Mouse (Mus musculus): Measurements from ENCODE around the gene Tmem174. TPM values are rescaled to one million over a fixed set of nuclear protein-coding genes. Genes with fewer than 3 reads are reported as not detected.

Tmem174 gene
- not detected in 2 replicates for polyA plus RNA-seq (2015; fragmentation: Nextera tagmentation; extraction: Ambion mirVana)

GRCm38 (mm10) chr13:98637145-98637544, at the start of gene Tmem174:
Gene Tmem174, minus strand, starts transcription at chr13:98637410.
- no peak for ATAC-seq
- Histone ChIP-seq H3K36me3 (ENCODE audit: poor library complexity, severe bottlenecking) (no peaks in the 10 kb centered on the region), H3K4me1 (no peaks in the 10 kb centered on the region), H3K27ac (no peak within 1 kb of the TSS), H3K4me2 (no peak within 1 kb of the TSS), H3K27me3 (no peaks in the 10 kb centered on the region), H3K4me3 (no peak within 1 kb of the TSS), H3K9me3 (replicated peaks) (0 out of 2 replicates have a peak, but pooled peaks cover 4% of the 10 kb centered on the region), H3K9ac (no peak within 1 kb of the TSS)
- WGBS: 94% methylated on average over 12 of the region's 12 CpGs

GRCm38 (mm10) chr13:98684144-98684900, 47.1 kb upstream of the Tmem174 start:
- no peak for ATAC-seq
- Histone ChIP-seq H3K27me3 (no peaks in the 10 kb centered on the region), H3K4me2 (no peak overlapping the region), H3K27ac (no peak overlapping the region), H3K4me3 (no peak overlapping the region), H3K9ac (no peak overlapping the region), H3K4me1 (peaks cover 4% of the 10 kb centered on the region; the same call in 1 of the 2 replicates), H3K9me3 (replicated peaks) (no peaks in the 10 kb centered on the region), H3K36me3 (ENCODE audit: poor library complexity, severe bottlenecking) (no peaks in the 10 kb centered on the region)
- 88% methylated on average over 9 of the region's 9 CpGs for WGBS

- H3K27me3 ChIP-seq: no peaks in the 10 kb centered on the region
- H3K27ac ChIP-seq: no peak overlapping the region
- no peaks in the 10 kb centered on the region for H3K9me3 ChIP-seq (replicated peaks)
- peaks cover 4% of the 10 kb centered on the region; the same call in 1 of the 2 replicates for H3K4me1 ChIP-seq
- no peaks in the 10 kb centered on the region for H3K36me3 ChIP-seq (ENCODE audit: poor library complexity, severe bottlenecking)
- H3K4me2 ChIP-seq: no peak overlapping the region
- H3K9ac ChIP-seq: no peak overlapping the region
- H3K4me3 ChIP-seq: no peak overlapping the region
- WGBS: 81% methylated on average over 2 of the region's 2 CpGs
- ATAC-seq: no peak
These were observed 46.2 kb upstream of the Tmem174 start for GRCm38 (mm10) chr13:98683412-98683811.

GRCm38 (mm10) chr13:98680470-98681060, 43.4 kb upstream of the Tmem174 start:
- Histone ChIP-seq H3K4me3 (no peak overlapping the region), H3K4me1 (no peaks in the 10 kb centered on the region), H3K9me3 (replicated peaks) (no peaks in the 10 kb centered on the region), H3K27ac (no peak overlapping the region), H3K27me3 (no peaks in the 10 kb centered on the region), H3K4me2 (no peak overlapping the region), H3K36me3 (ENCODE audit: poor library complexity, severe bottlenecking) (no peaks in the 10 kb centered on the region), H3K9ac (no peak overlapping the region)
- WGBS: 92% methylated on average over 5 of the region's 5 CpGs
- no peak for ATAC-seq

- Histone ChIP-seq H3K27ac (no peak overlapping the region), H3K4me2 (no peak overlapping the region), H3K27me3 (no peaks in the 10 kb centered on the region), H3K9me3 (replicated peaks) (no peaks in the 10 kb centered on the region), H3K9ac (no peak overlapping the region), H3K4me1 (no peaks in the 10 kb centered on the region), H3K4me3 (no peak overlapping the region), H3K36me3 (ENCODE audit: poor library complexity, severe bottlenecking) (no peaks in the 10 kb centered on the region)
- no peak for ATAC-seq
- 61% methylated on average over 4 of the region's 4 CpGs for WGBS
These were observed 42.4 kb upstream of the Tmem174 start for GRCm38 (mm10) chr13:98679631-98680041.

GRCm38 (mm10) chr13:98679230-98679629, 42.0 kb upstream of the Tmem174 start:
- H3K4me1 ChIP-seq: no peaks in the 10 kb centered on the region
- H3K9ac ChIP-seq: no peak overlapping the region
- H3K4me3 ChIP-seq: no peak overlapping the region
- no peaks in the 10 kb centered on the region for H3K9me3 ChIP-seq (replicated peaks)
- H3K4me2 ChIP-seq: no peak overlapping the region
- 82% methylated on average over 1 of the region's 1 CpGs for WGBS
- H3K27ac ChIP-seq: no peak overlapping the region
- no peaks in the 10 kb centered on the region for H3K27me3 ChIP-seq
- no peak for ATAC-seq
- no peaks in the 10 kb centered on the region for H3K36me3 ChIP-seq (ENCODE audit: poor library complexity, severe bottlenecking)

GRCm38 (mm10) chr13:98673922-98674321, 36.7 kb upstream of the Tmem174 start:
- no peaks in the 10 kb centered on the region for H3K9me3 ChIP-seq (replicated peaks)
- WGBS: 79% methylated on average over 4 of the region's 4 CpGs
- H3K4me2 ChIP-seq: no peak overlapping the region
- no peak overlapping the region for H3K27ac ChIP-seq
- H3K4me1 ChIP-seq: no peaks in the 10 kb centered on the region
- H3K4me3 ChIP-seq: no peak overlapping the region
- H3K36me3 ChIP-seq (ENCODE audit: poor library complexity, severe bottlenecking): no peaks in the 10 kb centered on the region
- ATAC-seq: no peak
- no peak overlapping the region for H3K9ac ChIP-seq
- no peaks in the 10 kb centered on the region for H3K27me3 ChIP-seq

- H3K9ac ChIP-seq: no peak overlapping the region
- H3K4me2 ChIP-seq: no peak overlapping the region
- no peak overlapping the region for H3K27ac ChIP-seq
- H3K9me3 ChIP-seq (replicated peaks): no peaks in the 10 kb centered on the region
- H3K4me1 ChIP-seq: no peaks in the 10 kb centered on the region
- no peak for ATAC-seq
- H3K27me3 ChIP-seq: no peaks in the 10 kb centered on the region
- H3K4me3 ChIP-seq: no peak overlapping the region
- WGBS: 67% methylated on average over 3 of the region's 3 CpGs
- H3K36me3 ChIP-seq (ENCODE audit: poor library complexity, severe bottlenecking): no peaks in the 10 kb centered on the region
These were observed 32.1 kb upstream of the Tmem174 start for GRCm38 (mm10) chr13:98669296-98669695.

- no peaks in the 10 kb centered on the region for H3K4me1 ChIP-seq
- H3K4me3 ChIP-seq: no peak overlapping the region
- H3K9ac ChIP-seq: no peak overlapping the region
- H3K36me3 ChIP-seq (ENCODE audit: poor library complexity, severe bottlenecking): no peaks in the 10 kb centered on the region
- H3K9me3 ChIP-seq (replicated peaks): no peaks in the 10 kb centered on the region
- 81% methylated on average over 3 of the region's 3 CpGs for WGBS
- no peak overlapping the region for H3K27ac ChIP-seq
- H3K4me2 ChIP-seq: no peak overlapping the region
- H3K27me3 ChIP-seq: no peaks in the 10 kb centered on the region
- no peak for ATAC-seq
These were observed 30.1 kb upstream of the Tmem174 start for GRCm38 (mm10) chr13:98667316-98667715.

GRCm38 (mm10) chr13:98665240-98665639, 28.0 kb upstream of the Tmem174 start:
- 91% methylated on average over 10 of the region's 10 CpGs for WGBS
- Histone ChIP-seq H3K9ac (no peak overlapping the region), H3K4me3 (no peak overlapping the region), H3K27me3 (no peaks in the 10 kb centered on the region), H3K4me2 (no peak overlapping the region), H3K27ac (no peak overlapping the region), H3K9me3 (replicated peaks) (no peaks in the 10 kb centered on the region), H3K4me1 (no peaks in the 10 kb centered on the region), H3K36me3 (ENCODE audit: poor library complexity, severe bottlenecking) (no peaks in the 10 kb centered on the region)
- no peak for ATAC-seq

- no peaks in the 10 kb centered on the region for H3K4me1 ChIP-seq
- no peak for ATAC-seq
- H3K9me3 ChIP-seq (replicated peaks): no peaks in the 10 kb centered on the region
- 90% methylated on average over 4 of the region's 4 CpGs for WGBS
- no peak overlapping the region for H3K27ac ChIP-seq
- H3K36me3 ChIP-seq (ENCODE audit: poor library complexity, severe bottlenecking): no peaks in the 10 kb centered on the region
- H3K9ac ChIP-seq: no peak overlapping the region
- H3K27me3 ChIP-seq: no peaks in the 10 kb centered on the region
- H3K4me3 ChIP-seq: no peak overlapping the region
- no peak overlapping the region for H3K4me2 ChIP-seq
These were observed 25.0 kb upstream of the Tmem174 start for GRCm38 (mm10) chr13:98662173-98662675.

- Histone ChIP-seq H3K9me3 (replicated peaks) (no peaks in the 10 kb centered on the region), H3K36me3 (ENCODE audit: poor library complexity, severe bottlenecking) (no peaks in the 10 kb centered on the region), H3K4me1 (no peaks in the 10 kb centered on the region), H3K27me3 (no peaks in the 10 kb centered on the region), H3K27ac (no peak overlapping the region), H3K9ac (no peak overlapping the region), H3K4me3 (no peak overlapping the region), H3K4me2 (no peak overlapping the region)
- no peak for ATAC-seq
- 85% methylated on average over 16 of the region's 16 CpGs for WGBS
These were observed 18.8 kb upstream of the Tmem174 start for GRCm38 (mm10) chr13:98656034-98656471.
